Mouse (Mus musculus) neural tube, embryonic 12.5 days (tissue): ENCODE data around the gene Usp27x. TPM values are rescaled to one million over a fixed set of nuclear protein-coding genes. Genes with fewer than 3 reads are reported as not detected.
A peak's percentile ranks its signal among the peaks of the same experiment; 100 is the strongest.

Experiments used
- ATAC-seq: fragments of 200-750 bp; cut with Nextera tagmentation; 2 replicates; pipeline ENCODE4 v1.8.0; 2017; ENCODE audit warnings: low read depth, mild to moderate bottlenecking, moderate TSS enrichment, moderate library complexity; ENCODE audit not compliant: low FRiP score
- H3K27ac ChIP-seq: fragments of 300-500 bp; sonication (generic); 2 replicates; pipeline ENCODE4 v1.5.1; 2016
- H3K27me3 ChIP-seq: fragments of 300-500 bp; sonication (generic); replicated peaks from 2 replicates; pipeline ENCODE4 v1.6.1; 2016; ENCODE audit warnings: mild to moderate bottlenecking
- H3K36me3 ChIP-seq: fragments of 300-500 bp; sonication (generic); 2 replicates; pipeline ENCODE4 v1.6.1; 2016; ENCODE audit warnings: mild to moderate bottlenecking
- H3K4me1 ChIP-seq: fragments of 300-500 bp; sonication (generic); 2 replicates; pipeline ENCODE4 v1.6.1; 2016
- H3K4me2 ChIP-seq: fragments of 300-500 bp; sonication (generic); replicated peaks from 2 replicates; pipeline ENCODE4 v1.6.1; 2016; ENCODE audit warnings: mild to moderate bottlenecking
- H3K4me3 ChIP-seq: fragments of 300-500 bp; sonication (generic); 2 replicates; pipeline ENCODE4 v1.5.1; 2016
- H3K9ac ChIP-seq: fragments of 300-500 bp; sonication (generic); 2 replicates; pipeline ENCODE4 v1.6.1; 2016; ENCODE audit warnings: mild to moderate bottlenecking
- H3K9me3 ChIP-seq: fragments of 300-500 bp; sonication (generic); 2 replicates; pipeline ENCODE4 v1.6.1; 2016; ENCODE audit warnings: mild to moderate bottlenecking
- WGBS: fragments of 180-500 bp; shearing (Covaris S2); methylation state at CpG from one replicate; pipeline ENCODE4 v1.1.7; 2016; 5-methylcytosine and 5-hydroxymethylcytosine counted together
- polyA plus RNA-seq: library from polyadenylated mRNA; unstranded; fragments of >200 nt; fragmentation: Nextera tagmentation; extraction: Ambion mirVana; gene quantifications from 2 replicates; pipeline ENCODE4 v1.2.1, GENCODE M21; 2016

The Usp27x gene
- 1.3 and 1.6 TPM in 2 replicates for polyA plus RNA-seq

DNA sequence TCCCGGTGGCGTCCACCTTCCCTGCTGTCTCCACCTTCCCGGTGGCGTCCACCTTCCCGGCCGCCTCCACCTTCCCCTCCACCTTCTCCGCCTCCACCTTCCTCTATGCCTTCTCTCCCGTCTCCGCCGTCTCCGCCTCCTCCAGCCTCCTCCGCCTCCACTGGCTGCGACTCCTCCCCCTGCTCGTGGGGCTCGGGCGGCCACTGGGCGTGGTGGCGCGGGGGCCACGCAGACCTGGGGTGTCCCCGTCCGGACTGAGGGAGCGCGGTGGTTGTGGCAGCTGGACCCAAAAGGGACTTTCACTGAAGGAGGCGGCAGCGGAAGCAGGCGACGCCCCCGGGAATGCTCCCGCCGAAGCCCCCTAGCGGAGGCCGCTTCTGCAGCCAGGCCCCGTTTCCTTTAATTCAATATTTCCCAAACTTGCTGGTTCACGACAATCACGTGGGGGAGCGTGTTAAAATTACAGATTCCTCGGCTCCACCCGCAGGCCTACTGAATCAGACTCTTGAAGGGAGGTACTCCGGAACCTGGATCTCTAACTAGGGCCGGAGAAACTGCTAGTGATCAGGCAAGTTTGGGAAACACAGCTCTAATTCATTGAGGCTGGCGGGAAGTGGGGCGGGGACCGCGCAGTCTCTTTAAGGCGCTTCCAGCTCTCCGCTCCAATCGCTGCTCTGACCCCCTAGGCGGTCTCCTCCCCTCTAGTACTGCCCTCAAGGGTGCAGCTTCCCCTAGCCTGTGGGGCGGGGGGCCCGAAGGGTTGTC is at the start of gene Usp27x:
TSS of gene Usp27x (minus strand) at position 115 of the 765 bp plus-strand sequence.
- peak within 1 kb of the TSS; percentile 50 for H3K4me3 ChIP-seq
- peak; percentile 89 for ATAC-seq

GRCm38 (mm10) chrX:7422691-7423111 is 47.1 kb upstream of the Usp27x start:
- peak; percentile 49 for ATAC-seq
- Histone ChIP-seq H3K9ac (0 out of 2 replicates have a peak overlapping the region, but pooled peaks have one; percentile 26), H3K4me2 (peak overlapping the region; percentile 63), H3K9me3 (no peaks in the 10 kb centered on the region), H3K4me1 (no peaks in the 10 kb centered on the region), H3K4me3 (peak overlapping the region; percentile 32), H3K27ac (no peak overlapping the region), H3K36me3 (no peaks in the 10 kb centered on the region), H3K27me3 (no peaks in the 10 kb centered on the region)
- WGBS, result 15% methylated on average over 26 of the region's 26 CpGs

More for the DNA sequence above, at the start of gene Usp27x:
- H3K9ac ChIP-seq, result peak within 1 kb of the TSS; percentile 72
- H3K27me3 ChIP-seq, result no peaks in the 10 kb centered on the region
- H3K36me3 ChIP-seq, result no peaks in the 10 kb centered on the region
- peak within 1 kb of the TSS; percentile 78 for H3K4me2 ChIP-seq
- H3K27ac ChIP-seq, result no peak within 1 kb of the TSS
- no peaks in the 10 kb centered on the region for H3K9me3 ChIP-seq
- H3K4me1 ChIP-seq, result no peaks in the 10 kb centered on the region
- WGBS, result 21% methylated on average over 44 of the region's 51 CpGs

- WGBS, result 77% methylated on average over 6 of the region's 6 CpGs
- ATAC-seq, result no peak
Measured at GRCm38 (mm10) chrX:7422166-7422565, 46.5 kb upstream of the Usp27x start.

GRCm38 (mm10) chrX:7421016-7421415 is 45.4 kb upstream of the Usp27x start:
- WGBS, result 26% methylated on average over 3 of the region's 3 CpGs
- Histone ChIP-seq H3K4me1 (no peaks in the 10 kb centered on the region), H3K4me3 (no peak overlapping the region), H3K9me3 (no peaks in the 10 kb centered on the region), H3K27me3 (no peaks in the 10 kb centered on the region), H3K36me3 (no peaks in the 10 kb centered on the region), H3K27ac (no peak overlapping the region), H3K4me2 (no peak overlapping the region), H3K9ac (no peak overlapping the region)
- peak; percentile 56; the same call in 1 of the 2 replicates for ATAC-seq

More at GRCm38 (mm10) chrX:7422166-7422565, 46.5 kb upstream of the Usp27x start:
- H3K4me3 ChIP-seq, result peak overlapping the region; percentile 32
- H3K36me3 ChIP-seq, result no peaks in the 10 kb centered on the region
- H3K27ac ChIP-seq, result no peak overlapping the region
- H3K9ac ChIP-seq, result no peak overlapping the region
- no peaks in the 10 kb centered on the region for H3K9me3 ChIP-seq
- peak overlapping the region; percentile 63 for H3K4me2 ChIP-seq
- H3K4me1 ChIP-seq, result no peaks in the 10 kb centered on the region
- no peaks in the 10 kb centered on the region for H3K27me3 ChIP-seq

DNA sequence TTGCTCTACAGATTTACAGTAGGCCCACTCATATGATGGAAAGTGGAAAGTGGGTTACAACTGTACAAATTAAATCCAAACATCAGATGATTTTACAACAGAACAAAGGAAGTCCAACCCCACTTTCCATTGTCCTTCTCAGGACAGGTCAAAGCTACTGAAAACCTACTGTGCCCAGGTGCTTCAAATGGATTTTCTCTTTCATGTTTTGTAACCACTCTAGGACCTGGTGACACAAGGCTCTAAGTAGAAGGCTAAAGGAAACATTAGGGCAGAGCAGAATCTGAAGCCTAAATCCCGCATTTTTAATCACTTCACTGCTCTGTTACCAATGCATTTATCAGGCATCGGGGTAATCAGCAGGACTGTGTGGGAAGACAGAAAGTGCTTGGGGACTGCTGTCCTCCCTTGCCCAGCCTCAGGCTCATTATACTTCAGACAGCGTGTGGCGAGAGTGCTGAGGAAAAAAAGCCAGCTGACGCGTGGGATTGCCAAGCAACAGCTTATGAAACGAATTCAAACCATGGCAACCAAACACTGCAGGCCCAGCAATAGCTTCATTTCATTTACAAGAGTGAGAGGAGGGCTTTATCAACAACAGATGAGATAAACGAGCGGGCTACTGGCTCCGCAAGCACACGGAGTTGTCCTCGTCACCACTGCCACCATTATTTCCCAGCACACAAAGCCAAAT is 40.7 kb upstream of the Usp27x start:
- Histone ChIP-seq H3K9ac (no peak overlapping the region), H3K4me3 (no peak overlapping the region), H3K9me3 (no peaks in the 10 kb centered on the region), H3K4me1 (no peaks in the 10 kb centered on the region), H3K4me2 (peak overlapping the region; percentile 30; the same call in 1 of the 2 replicates), H3K36me3 (no peaks in the 10 kb centered on the region), H3K27me3 (no peaks in the 10 kb centered on the region), H3K27ac (no peak overlapping the region)
- peak; percentile 79 for ATAC-seq
- WGBS, result 48% methylated on average over 12 of the region's 12 CpGs

GRCm38 (mm10) chrX:7415308-7415707 is 39.7 kb upstream of the Usp27x start:
- Histone ChIP-seq H3K27ac (no peak overlapping the region), H3K9me3 (no peaks in the 10 kb centered on the region), H3K27me3 (no peaks in the 10 kb centered on the region), H3K9ac (no peak overlapping the region), H3K4me1 (no peaks in the 10 kb centered on the region), H3K4me3 (no peak overlapping the region), H3K4me2 (no peak overlapping the region), H3K36me3 (no peaks in the 10 kb centered on the region)
- ATAC-seq, result no peak
- WGBS, result 90% methylated on average over 6 of the region's 6 CpGs

DNA sequence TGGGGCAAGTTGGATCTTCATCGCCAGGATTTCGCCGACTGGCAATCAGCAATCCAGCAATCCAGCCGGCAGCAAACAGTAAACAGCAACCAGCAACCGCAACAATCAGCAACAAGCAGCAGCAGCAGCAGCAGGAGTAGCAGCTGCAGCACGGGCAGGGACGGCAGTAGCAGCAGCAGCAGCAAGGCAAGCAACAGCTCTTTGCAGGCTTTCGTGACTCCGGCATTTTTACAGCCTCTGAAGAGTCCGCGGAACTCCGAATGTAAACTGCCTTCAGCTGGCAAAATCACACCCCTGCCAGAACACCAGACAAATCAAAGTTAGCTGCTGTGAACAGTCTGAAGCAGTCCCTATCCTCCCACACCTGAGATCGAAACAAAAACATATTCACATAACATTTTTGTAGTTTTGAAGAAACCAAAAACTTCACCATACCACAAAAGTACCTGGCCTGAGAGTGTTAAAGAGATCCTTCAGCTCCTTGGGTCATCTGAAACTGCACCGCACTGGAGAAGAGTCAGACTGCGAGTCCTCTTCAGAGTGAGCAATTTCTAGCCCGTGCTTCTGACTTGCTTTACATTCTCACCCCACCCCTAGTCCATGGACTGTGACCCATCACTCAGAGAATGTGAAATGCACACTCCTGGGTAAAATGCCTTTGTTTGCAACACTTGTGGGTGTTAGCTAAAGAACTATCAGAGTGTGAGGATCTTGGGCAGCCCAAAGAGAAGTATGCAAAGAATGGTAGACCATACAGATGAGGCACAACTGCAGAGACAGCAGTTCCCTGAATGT is 36.8 kb upstream of the Usp27x start:
- H3K9ac ChIP-seq, result no peak overlapping the region
- no peaks in the 10 kb centered on the region for H3K36me3 ChIP-seq
- no peak overlapping the region for H3K4me3 ChIP-seq
- no peaks in the 10 kb centered on the region for H3K9me3 ChIP-seq
- H3K4me2 ChIP-seq, result no peak overlapping the region
- H3K27me3 ChIP-seq, result no peaks in the 10 kb centered on the region
- no peak for ATAC-seq
- 66% methylated on average over 16 of the region's 16 CpGs for WGBS
- H3K27ac ChIP-seq, result no peak overlapping the region
- H3K4me1 ChIP-seq, result no peaks in the 10 kb centered on the region

- WGBS, result 38% methylated on average over 4 of the region's 4 CpGs
- no peaks in the 10 kb centered on the region for H3K36me3 ChIP-seq
- no peaks in the 10 kb centered on the region for H3K4me1 ChIP-seq
- no peaks in the 10 kb centered on the region for H3K27me3 ChIP-seq
- ATAC-seq, result peak; percentile 22; the same call in 1 of the 2 replicates
- no peak overlapping the region for H3K27ac ChIP-seq
- peak overlapping the region; percentile 78 for H3K4me2 ChIP-seq
- no peaks in the 10 kb centered on the region for H3K9me3 ChIP-seq
- H3K9ac ChIP-seq, result peak overlapping the region; percentile 72; the same call in 1 of the 2 replicates
- H3K4me3 ChIP-seq, result peak overlapping the region; percentile 50
Measured at GRCm38 (mm10) chrX:7376586-7376985, 956 bp upstream of the Usp27x start.

DNA sequence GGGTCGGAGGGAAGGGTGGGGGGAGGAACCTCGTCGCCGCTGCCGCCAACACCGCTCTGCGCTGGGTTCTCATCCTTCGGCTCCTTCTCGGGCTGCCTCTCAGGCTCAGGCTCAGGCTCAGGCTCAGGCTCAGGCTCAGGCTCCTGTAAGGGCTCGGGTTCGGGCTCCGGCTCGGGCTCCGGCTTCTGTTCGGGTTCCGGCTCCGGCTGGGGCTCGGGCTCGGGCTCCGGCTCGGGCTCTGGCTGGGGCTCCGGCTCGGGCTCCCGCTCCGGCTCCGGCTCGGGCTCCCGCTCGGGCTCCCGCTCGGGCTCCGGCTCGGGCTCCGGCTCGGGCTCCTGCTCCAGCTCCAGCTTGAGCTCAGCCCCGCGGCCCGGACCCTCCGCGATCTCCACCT is 311 bp downstream of the Usp27x start:
- no peak overlapping the region for H3K27ac ChIP-seq
- no peaks in the 10 kb centered on the region for H3K9me3 ChIP-seq
- peak overlapping the region; percentile 78 for H3K4me2 ChIP-seq
- peak overlapping the region; percentile 72 for H3K9ac ChIP-seq
- no peaks in the 10 kb centered on the region for H3K4me1 ChIP-seq
- H3K4me3 ChIP-seq, result peak overlapping the region; percentile 50
- no peaks in the 10 kb centered on the region for H3K36me3 ChIP-seq
- peak; percentile 38; the same call in 1 of the 2 replicates for ATAC-seq
- 16% methylated on average over 40 of the region's 40 CpGs for WGBS
- no peaks in the 10 kb centered on the region for H3K27me3 ChIP-seq

DNA sequence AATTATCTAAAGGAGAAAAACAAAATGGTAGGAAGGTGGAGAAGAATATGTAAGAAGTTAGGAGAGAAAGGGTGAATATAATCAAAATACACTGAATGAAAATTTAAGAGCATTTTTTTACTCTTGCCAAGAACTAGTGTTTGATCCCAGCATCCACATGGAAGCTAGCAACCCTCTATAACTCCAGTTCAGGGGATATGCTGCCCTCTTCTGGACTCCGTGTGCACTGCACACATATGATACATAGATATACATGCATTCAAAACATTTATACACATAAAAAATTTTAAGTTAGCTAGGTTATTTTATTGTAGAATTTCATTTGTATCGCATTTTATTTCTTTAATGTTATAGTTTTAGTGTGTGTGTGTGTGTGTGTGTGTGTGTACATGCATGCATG is 50.2 kb downstream of the Usp27x start:
- no peak for ATAC-seq
- H3K4me1 ChIP-seq, result no peaks in the 10 kb centered on the region
- WGBS, result 47% methylated on average over 2 of the region's 2 CpGs
- H3K27ac ChIP-seq, result no peak overlapping the region
- H3K9ac ChIP-seq, result no peak overlapping the region
- no peaks in the 10 kb centered on the region for H3K27me3 ChIP-seq
- no peaks in the 10 kb centered on the region for H3K36me3 ChIP-seq
- no peak overlapping the region for H3K4me3 ChIP-seq
- no peak overlapping the region for H3K4me2 ChIP-seq
- H3K9me3 ChIP-seq, result no peaks in the 10 kb centered on the region

DNA sequence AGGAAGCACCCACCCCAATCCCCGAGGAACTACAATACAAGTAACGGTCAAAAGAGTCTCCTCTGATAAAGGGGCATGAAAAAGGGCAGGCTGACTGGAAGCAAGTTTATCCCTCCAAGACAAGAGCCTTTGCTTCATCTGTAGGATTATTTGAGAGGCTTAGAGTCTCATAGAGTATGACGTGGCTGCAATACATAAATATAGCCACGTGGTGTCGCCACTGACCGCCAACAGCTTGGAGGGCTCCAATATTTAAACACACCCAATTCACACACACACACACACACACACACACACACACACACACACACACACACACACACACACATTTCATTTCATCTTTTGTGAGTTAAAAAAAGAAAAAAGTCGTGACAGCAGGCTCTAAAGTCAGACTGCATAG is 53.3 kb downstream of the Usp27x start:
- H3K27ac ChIP-seq, result no peak overlapping the region
- H3K4me1 ChIP-seq, result no peaks in the 10 kb centered on the region
- H3K9me3 ChIP-seq, result no peaks in the 10 kb centered on the region
- 18% methylated on average over 7 of the region's 7 CpGs for WGBS
- ATAC-seq, result no peak
- no peak overlapping the region for H3K4me3 ChIP-seq
- H3K36me3 ChIP-seq, result no peaks in the 10 kb centered on the region
- no peak overlapping the region for H3K9ac ChIP-seq
- H3K27me3 ChIP-seq, result no peaks in the 10 kb centered on the region
- no peak overlapping the region for H3K4me2 ChIP-seq
